Mouse (Mus musculus) MEL (cell line): Measurements from ENCODE around the gene Sapcd1. TPM values are rescaled to one million over a fixed set of nuclear protein-coding genes. Genes with fewer than 3 reads are reported as not detected.

ENCODE experiments used
- DNase-seq: peaks from one replicate; pipeline ENCODE4 v3.0.0; 2011; ENCODE audit warnings: low read depth, low spot score
- H3K27ac ChIP-seq: 2 replicates; pipeline ENCODE4 v1.5.1; 2012; ENCODE audit warnings: low read depth, mild to moderate bottlenecking, control low read depth, low read length, moderate library complexity; ENCODE audit not compliant: control insufficient read depth
- H3K27me3 ChIP-seq, 2 experiments: fragments of 150-350 bp in 1 of 2; sonication (generic) in 1 of 2; 2 replicates each; pipeline ENCODE4 v1.6.1; 2012; ENCODE audit warnings: low read length in 2 of 2, mild to moderate bottlenecking in 2 of 2, improper control_type of control experiment in 1 of 2, moderate library complexity in 1 of 2; ENCODE audit not compliant: insufficient read depth in 2 of 2, control insufficient read depth in 1 of 2
- H3K36me3 ChIP-seq, 2 experiments: 2 replicates each; pipeline ENCODE4 v1.6.1; 2012 to 2014; ENCODE audit warnings: low read length in 2 of 2, improper control_type of control experiment in 1 of 2, inconsistent platforms in 1 of 2, mild to moderate bottlenecking in 1 of 2; ENCODE audit not compliant: insufficient read depth in 2 of 2, control insufficient read depth in 1 of 2
- H3K4me1 ChIP-seq, 2 experiments: fragments of 150-350 bp in 1 of 2; sonication (generic) in 1 of 2; 2 replicates each; pipeline ENCODE4 v1.6.1; 2012; ENCODE audit warnings: low read length in 2 of 2, improper control_type of control experiment in 1 of 2, mild to moderate bottlenecking in 1 of 2; ENCODE audit not compliant: insufficient read depth in 2 of 2, control insufficient read depth in 1 of 2
- H3K4me3 ChIP-seq, 2 experiments: fragments of 150-350 bp in 1 of 2; sonication (generic) in 1 of 2; 2 replicates each; pipeline ENCODE4 v1.5.1; 2012; ENCODE audit warnings: low read depth in 2 of 2, low read length in 2 of 2, mild to moderate bottlenecking in 2 of 2, moderate library complexity in 2 of 2, control low read depth in 1 of 2, improper control_type of control experiment in 1 of 2; ENCODE audit not compliant: control insufficient read depth in 1 of 2, insufficient read depth in 1 of 2
- H3K79me2 ChIP-seq: 2 replicates; pipeline ENCODE4 v1.6.1; 2012; ENCODE audit warnings: mild to moderate bottlenecking, low read length, moderate library complexity; ENCODE audit not compliant: control insufficient read depth, poor library complexity, insufficient read depth
- H3K9ac ChIP-seq: 2 replicates; pipeline ENCODE4 v1.6.1; 2012; ENCODE audit warnings: low read depth, mild to moderate bottlenecking, control low read depth, low read length, moderate library complexity; ENCODE audit not compliant: control insufficient read depth, poor library complexity, severe bottlenecking
- H3K9me3 ChIP-seq: fragments of 150-350 bp; sonication (generic); replicated peaks from 2 replicates; pipeline ENCODE4 v1.6.1; 2012; ENCODE audit warnings: mild to moderate bottlenecking, low read length, improper control_type of control experiment, moderate library complexity; ENCODE audit not compliant: insufficient read depth
- BHLHE40 ChIP-seq: IDR thresholded peaks from 2 replicates; pipeline ENCODE4 v1.6.1; 2012; ENCODE audit warnings: low read depth, mild to moderate bottlenecking, inconsistent platforms, low read length, improper control_type of control experiment, borderline replicate concordance
- CHD1 ChIP-seq: IDR thresholded peaks from 2 replicates; pipeline ENCODE4 v1.6.1; 2012; ENCODE audit warnings: low read depth, mild to moderate bottlenecking, inconsistent platforms, low read length, improper control_type of control experiment
- CHD2 ChIP-seq: IDR thresholded peaks from 2 replicates; pipeline ENCODE4 v1.6.1; 2011; ENCODE audit warnings: low read length, improper control_type of control experiment
- CTCF ChIP-seq, 3 experiments: IDR thresholded peaks in 2 of 3; conservative IDR thresholded peaks in 1 of 3; 2 replicates each; pipeline ENCODE4 v1.5.1; 2011 to 2012; ENCODE audit warnings: low read length in 3 of 3, low read depth in 2 of 3, mild to moderate bottlenecking in 2 of 3, improper control_type of control experiment in 1 of 3, inconsistent platforms in 1 of 3, mixed read lengths in 1 of 3, moderate library complexity in 1 of 3; ENCODE audit not compliant: control insufficient read depth in 1 of 3, insufficient read depth in 1 of 3, poor library complexity in 1 of 3, severe bottlenecking in 1 of 3
- ELF1 ChIP-seq: IDR thresholded peaks from 2 replicates; pipeline ENCODE4 v1.6.1; 2014; ENCODE audit warnings: low read depth, mild to moderate bottlenecking, inconsistent platforms, low read length, improper control_type of control experiment, moderate library complexity
- ETS1 ChIP-seq: IDR thresholded peaks from 2 replicates; pipeline ENCODE4 v1.6.1; 2012; ENCODE audit warnings: low read depth, mild to moderate bottlenecking, inconsistent platforms, low read length, improper control_type of control experiment, moderate library complexity
- HCFC1 ChIP-seq: IDR thresholded peaks from 2 replicates; pipeline ENCODE4 v1.6.1; 2012; ENCODE audit warnings: low read depth, mild to moderate bottlenecking, inconsistent platforms, low read length, improper control_type of control experiment, moderate library complexity
- KAT2A ChIP-seq: conservative IDR thresholded peaks from 2 replicates; pipeline ENCODE4 v1.6.1; 2012; ENCODE audit warnings: low read depth, low read length, improper control_type of control experiment, inconsistent platforms
- MAFK ChIP-seq: IDR thresholded peaks from 2 replicates; pipeline ENCODE4 v1.6.1; 2011; ENCODE audit warnings: low read depth, mild to moderate bottlenecking, low read length, improper control_type of control experiment, borderline replicate concordance
- MAX ChIP-seq: IDR thresholded peaks from 2 replicates; pipeline ENCODE4 v1.6.1; 2011; ENCODE audit warnings: low read length, improper control_type of control experiment
- MAZ ChIP-seq: IDR thresholded peaks from 2 replicates; pipeline ENCODE4 v1.6.1; 2012; ENCODE audit warnings: low read depth, mild to moderate bottlenecking, inconsistent platforms, low read length, improper control_type of control experiment
- MEF2A ChIP-seq: IDR thresholded peaks from 2 replicates; pipeline ENCODE4 v1.6.1; 2014; ENCODE audit warnings: low read depth, mild to moderate bottlenecking, inconsistent platforms, low read length, improper control_type of control experiment; ENCODE audit not compliant: poor library complexity, insufficient replicate concordance, severe bottlenecking; ENCODE audit errors: extremely low read depth
- MXI1 ChIP-seq: IDR thresholded peaks from 2 replicates; pipeline ENCODE4 v1.6.1; 2011; ENCODE audit warnings: mild to moderate bottlenecking, low read depth, low read length, improper control_type of control experiment
- MYB ChIP-seq: IDR thresholded peaks from 2 replicates; pipeline ENCODE4 v1.6.1; 2011; ENCODE audit warnings: mild to moderate bottlenecking, low read depth, low read length, improper control_type of control experiment
- POLR2A ChIP-seq, 2 experiments: IDR thresholded peaks; 2 replicates each; pipeline ENCODE4 v1.6.1; 2011 to 2012; ENCODE audit warnings: low read length in 2 of 2, mild to moderate bottlenecking in 2 of 2, control low read depth in 1 of 2, improper control_type of control experiment in 1 of 2, low read depth in 1 of 2, moderate library complexity in 1 of 2; ENCODE audit not compliant: control insufficient read depth in 1 of 2, insufficient read depth in 1 of 2, poor library complexity in 1 of 2
- POLR2AphosphoS2 ChIP-seq: IDR thresholded peaks from 2 replicates; pipeline ENCODE4 v1.6.1; 2011; ENCODE audit warnings: low read length, improper control_type of control experiment
- RAD21 ChIP-seq: IDR thresholded peaks from 2 replicates; pipeline ENCODE4 v1.6.1; 2011; ENCODE audit warnings: mild to moderate bottlenecking, low read depth, low read length, improper control_type of control experiment
- SIN3A ChIP-seq: IDR thresholded peaks from 2 replicates; pipeline ENCODE4 v1.6.1; 2012; ENCODE audit warnings: low read length, improper control_type of control experiment, inconsistent platforms
- SMC3 ChIP-seq: IDR thresholded peaks from 2 replicates; pipeline ENCODE4 v1.6.1; 2011; ENCODE audit warnings: low read depth, low read length, improper control_type of control experiment
- TAL1 ChIP-seq: IDR thresholded peaks from 2 replicates; pipeline ENCODE4 v1.6.1; 2012; ENCODE audit warnings: mild to moderate bottlenecking, inconsistent platforms, low read length, moderate library complexity, mixed read lengths
- UBTF ChIP-seq: IDR thresholded peaks from 2 replicates; pipeline ENCODE4 v1.6.1; 2012; ENCODE audit warnings: low read depth, mild to moderate bottlenecking, inconsistent platforms, low read length, improper control_type of control experiment, moderate library complexity, borderline replicate concordance; ENCODE audit not compliant: insufficient read depth
- USF1 ChIP-seq: IDR thresholded peaks from 2 replicates; pipeline ENCODE4 v1.6.1; 2014; ENCODE audit warnings: low read depth, mild to moderate bottlenecking, inconsistent platforms, low read length, improper control_type of control experiment, moderate library complexity
- ZC3H11A ChIP-seq: IDR thresholded peaks from 2 replicates; pipeline ENCODE4 v1.6.1; 2012; ENCODE audit warnings: low read depth, mild to moderate bottlenecking, inconsistent platforms, low read length, improper control_type of control experiment
- ZKSCAN1 ChIP-seq: IDR thresholded peaks from 2 replicates; pipeline ENCODE4 v1.6.1; 2012; ENCODE audit warnings: low read depth, mild to moderate bottlenecking, inconsistent platforms, low read length, improper control_type of control experiment, moderate library complexity
- ZMIZ1 ChIP-seq: IDR thresholded peaks from 2 replicates; pipeline ENCODE4 v1.6.1; 2012; ENCODE audit warnings: low read depth, mild to moderate bottlenecking, inconsistent platforms, low read length, improper control_type of control experiment, moderate library complexity
- polyA plus RNA-seq, 2 experiments: library from polyadenylated mRNA; stranded (reverse) in 1 of 2; unstranded in 1 of 2; fragments of >175 nt in 1 of 2; fragments of >200 nt in 1 of 2; gene quantifications; 2 replicates each; pipeline versions ENCODE4 v1.2.1 to v1.2.4; 2012; ENCODE audit warnings: low replicate concordance in 2 of 2, low read depth in 1 of 2; ENCODE audit not compliant: insufficient read length in 2 of 2, insufficient read depth in 1 of 2, missing spikeins in 1 of 2
- total RNA-seq: library from RNA; depleted of rRNA; stranded (reverse); fragments of 300-350 nt; gene quantifications from 2 replicates; pipeline ENCODE4 v1.2.3, GENCODE M21; 2012

Sapcd1 gene
- total and polyA plus RNA-seq, 3 experiments = 124 to 164 TPM; not detected in 1

DNA sequence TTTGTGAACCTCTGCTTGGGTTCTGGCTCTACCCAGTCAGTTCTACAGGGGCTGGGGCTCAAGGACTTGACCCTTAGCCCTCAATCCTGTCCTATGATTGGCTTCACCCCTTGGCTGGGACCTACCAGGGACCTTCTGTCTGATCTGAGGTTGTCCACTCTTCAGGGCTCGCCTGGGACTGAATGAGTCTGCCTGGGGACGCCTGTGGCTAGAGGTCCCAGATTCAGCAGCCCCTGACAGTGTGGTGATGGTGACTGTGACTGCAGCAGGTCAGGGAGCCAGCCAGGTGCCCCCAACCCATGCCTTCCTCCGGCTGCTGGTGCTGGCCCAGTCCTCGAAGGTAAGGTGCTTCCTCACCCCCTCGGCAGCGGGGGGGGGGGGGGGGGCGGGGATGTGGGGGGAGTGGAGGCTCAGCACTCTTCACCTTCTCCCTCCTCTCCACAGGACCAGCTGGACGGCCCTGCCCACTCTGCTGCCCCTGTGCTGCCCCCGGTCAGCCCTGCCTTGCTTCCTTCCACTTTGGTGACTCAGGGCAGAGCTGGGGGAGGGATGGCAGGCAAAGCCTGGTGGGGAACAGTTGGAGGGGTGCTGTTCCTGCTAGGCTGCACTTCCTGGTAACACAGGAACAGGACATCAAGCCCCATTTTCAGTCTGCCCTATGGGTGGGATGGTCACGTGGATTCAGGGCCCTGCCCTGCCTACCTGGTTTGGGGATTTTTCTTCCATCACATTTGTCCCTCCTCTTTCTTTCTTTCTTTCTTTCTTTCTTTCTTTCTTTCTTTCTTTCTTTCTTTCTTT is 2.9 kb downstream of the Sapcd1 start (continued):
- TF ChIP-seq POLR2A (IDR thresholded peaks at IDR 0.05; ENCODE audit: control insufficient read depth in 1 of 2, insufficient read depth in 1 of 2, low read depth in 1 of 2, low read length in 2 of 2, poor library complexity in 1 of 2) (peak in 1 of 2 experiments; percentile 51; a peak in 1 of 4 replicates), UBTF (no peak), SMC3 (no peak), ZC3H11A (no peak), HCFC1 (no peak; the same call in 1 of the 2 replicates), KAT2A (no peak), USF1 (peak; percentile 81), ELF1 (0 out of 2 replicates have a peak, but pooled peaks have one; percentile 49), ZKSCAN1 (no peak), MXI1 (no peak), ETS1 (no peak), MEF2A (no peak), CTCF (IDR thresholded peaks at IDR 0.05 in 2 of 3, conservative IDR thresholded peaks at IDR 0.05 in 1 of 3; ENCODE audit: control insufficient read depth in 1 of 3, insufficient read depth in 1 of 3, low read depth in 2 of 3, low read length in 3 of 3, poor library complexity in 1 of 3, severe bottlenecking in 1 of 3) (no peak), CHD2 (no peak), SIN3A (peak; percentile 20; the same call in 1 of the 2 replicates), MAFK (no peak), MAX (peak; percentile 54; the same call in 1 of the 2 replicates)

DNA sequence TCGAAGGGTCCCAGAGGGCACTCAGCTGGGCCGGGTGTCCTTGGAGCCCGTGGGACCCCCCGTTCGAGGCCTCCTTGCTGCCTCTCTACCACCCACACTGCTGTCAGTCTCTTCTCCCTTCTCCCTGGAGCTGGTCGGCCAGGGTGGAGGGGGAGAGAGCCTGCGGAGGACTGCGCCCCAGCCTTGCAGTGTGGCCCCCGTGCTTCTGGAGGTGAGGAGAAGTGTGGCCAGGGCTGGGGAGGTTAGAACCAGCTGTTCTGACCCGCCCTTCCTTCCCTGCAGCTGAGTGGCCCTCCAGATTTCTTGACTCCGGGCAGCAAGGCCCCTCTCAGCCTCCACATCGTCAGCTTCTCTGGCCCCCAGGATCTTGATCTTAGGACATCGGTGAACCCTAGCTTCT is 3.6 kb downstream of the Sapcd1 start:
- peak; percentile 50 for DNase-seq
- Histone ChIP-seq H3K4me1 (peaks cover 17 to 64% of the 10 kb centered on the region in 2 experiments; a peak in 3 of 4 replicates), H3K27me3 (no peaks in the 10 kb centered on the region), H3K79me2 (peaks cover 39% of the 10 kb centered on the region), H3K4me3 (peak overlapping the region; percentile 54 to 66; a peak in 3 of 4 replicates), H3K9ac (peak overlapping the region; percentile 77), H3K9me3 (no peaks in the 10 kb centered on the region), H3K27ac (peak overlapping the region; percentile 96), H3K36me3 (peaks cover 0 to 50% of the 10 kb centered on the region in 2 experiments; a peak in 2 of 4 replicates)
- TF ChIP-seq TAL1 = no peak
- no peak for TF ChIP-seq CHD1
- 0 out of 2 replicates have a peak, but pooled peaks have one; percentile 2 for TF ChIP-seq ZMIZ1
- TF ChIP-seq ETS1 = no peak
- peak; percentile 40 for TF ChIP-seq POLR2AphosphoS2
- no peak for TF ChIP-seq ZC3H11A
- TF ChIP-seq MAFK = no peak
- TF ChIP-seq BHLHE40 = no peak
- no peak for TF ChIP-seq RAD21
- TF ChIP-seq UBTF = no peak
- no peak for TF ChIP-seq MYB
- TF ChIP-seq MAZ = 0 out of 2 replicates have a peak, but pooled peaks have one; percentile 19
